Comparison of ENCODE assay signal across 12 mouse cellular contexts in the genomic region with DNA sequence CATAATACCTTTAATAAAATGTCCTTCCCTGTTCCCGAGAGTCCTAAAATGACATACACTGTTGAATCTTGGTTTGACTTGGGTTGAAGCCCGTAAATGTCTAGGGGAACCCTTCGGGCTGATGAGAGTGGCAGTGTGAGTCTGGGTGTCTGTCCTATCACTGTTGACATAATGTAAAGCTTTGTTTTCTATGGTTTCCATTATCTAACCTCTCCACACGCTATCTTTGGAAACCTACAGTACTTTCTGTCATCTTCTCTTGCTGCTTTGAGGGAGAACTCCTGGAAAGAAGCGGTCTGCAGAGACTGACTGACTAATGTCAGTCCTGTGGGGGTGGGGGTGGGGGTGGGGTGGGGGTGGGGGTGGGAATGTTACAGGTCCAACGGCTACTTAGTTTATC.
"Had no signal": no experiment of that assay in that cellular context is flagged by ENCODE, and none has a peak within 500 bp of the region (broad histone marks: within the 10 kb centered on the region; RNA-seq: fewer than 3 reads in every experiment).

No protein-coding gene starts in this region.

- H3K4me3 ChIP-seq: kidney, embryonic 15.5 days; limb, embryonic 12.5 days; lung, embryonic 15.5 days; midbrain, embryonic 13.5 days; stomach, embryonic 15.5 days had no signal

- H3K4me1 ChIP-seq: kidney, embryonic 15.5 days; lung, embryonic 15.5 days; midbrain, embryonic 13.5 days; stomach, embryonic 15.5 days had no signal

- H3K36me3 ChIP-seq: kidney, embryonic 15.5 days; limb, embryonic 12.5 days; lung, embryonic 15.5 days; midbrain, embryonic 13.5 days; stomach, embryonic 15.5 days had no signal

- H3K9me3 ChIP-seq: kidney, embryonic 15.5 days; lung, embryonic 15.5 days; midbrain, embryonic 13.5 days; stomach, embryonic 15.5 days had no signal

- DNase-seq: kidney, adult 2 months; kidney, postnatal 25 days; lung, postnatal 14 days; right cerebral cortex, postnatal 14 days; thymus, postnatal 4 days had no signal

- H3K4me2 ChIP-seq: kidney, embryonic 15.5 days; limb, embryonic 12.5 days; lung, embryonic 15.5 days; midbrain, embryonic 13.5 days; stomach, embryonic 15.5 days had no signal

- ATAC-seq: intestine, embryonic 16.5 days had no signal

- H3K9ac ChIP-seq: kidney, embryonic 15.5 days; limb, embryonic 12.5 days; lung, embryonic 15.5 days; midbrain, embryonic 13.5 days; stomach, embryonic 15.5 days had no signal

- H3K27ac ChIP-seq: kidney, embryonic 15.5 days; lung, embryonic 15.5 days; macrophage; midbrain, embryonic 13.5 days; stomach, embryonic 15.5 days had no signal

- H3K27me3 ChIP-seq: kidney, embryonic 15.5 days; limb, embryonic 12.5 days; lung, embryonic 15.5 days; midbrain, embryonic 13.5 days; stomach, embryonic 15.5 days had no signal
